Mouse (Mus musculus): ENCODE data around the gene Os9. TPM values are rescaled to one million over a fixed set of nuclear protein-coding genes. Genes with fewer than 3 reads are reported as not detected.

Os9 gene
- total and polyA plus RNA-seq, 3 experiments = 55.4 to 126 (median 99.7) TPM

- Histone ChIP-seq H3K27me3 (ENCODE audit: insufficient read depth, low read length) (no peaks in the 10 kb centered on the region), H3K9me3 (replicated peaks) (no peaks in the 10 kb centered on the region), H3K4me1 (ENCODE audit: insufficient read depth, low read depth, low read length) (peaks cover 34% of the 10 kb centered on the region), H3K36me3 (replicated peaks) (peaks cover 96% of the 10 kb centered on the region), H3K4me3 (ENCODE audit: low read depth, low read length) (peak overlapping the region; percentile 25; the same call in 1 of the 2 replicates)
- ATAC-seq (ENCODE audit: extremely low read depth, insufficient number of reproducible peaks, low FRiP score, poor library complexity, severe bottlenecking) = peak; percentile 58; the same call in 1 of the 2 replicates
- no peak for DNase-seq (ENCODE audit: low spot score)
- TF ChIP-seq TAL1 (conservative IDR thresholded peaks at IDR 0.05; ENCODE audit: low read depth, low read length) (peak; percentile 68), GATA2 (IDR thresholded peaks at IDR 0.05; ENCODE audit: borderline replicate concordance, low read depth, low read length) (peak; percentile 41; the same call in 1 of the 2 replicates), CTCF (IDR thresholded peaks at IDR 0.05; ENCODE audit: low read depth, low read length) (no peak), GATA1 (IDR thresholded peaks at IDR 0.05; ENCODE audit: borderline replicate concordance, low read length) (no peak)
These were observed 20.5 kb downstream of the Os9 start for GRCm38 (mm10) chr10:127100414-127100813.

GRCm38 (mm10) chr10:127099868-127100267 is 21.1 kb downstream of the Os9 start:
- DNase-seq (ENCODE audit: low spot score) = no peak
- peak overlapping the region; percentile 25; the same call in 1 of the 2 replicates for H3K4me3 ChIP-seq (ENCODE audit: low read depth, low read length)
- ATAC-seq (ENCODE audit: extremely low read depth, insufficient number of reproducible peaks, low FRiP score, poor library complexity, severe bottlenecking) = no peak
- no peaks in the 10 kb centered on the region for H3K27me3 ChIP-seq (ENCODE audit: insufficient read depth, low read length)
- TF ChIP-seq POLR2AphosphoS5 (IDR thresholded peaks at IDR 0.05; ENCODE audit: insufficient replicate concordance, low read depth, low read length) (no peak), GATA1 (IDR thresholded peaks at IDR 0.05; ENCODE audit: borderline replicate concordance, low read length) (no peak), CTCF (IDR thresholded peaks at IDR 0.05; ENCODE audit: low read depth, low read length) (no peak), GATA2 (IDR thresholded peaks at IDR 0.05; ENCODE audit: borderline replicate concordance, low read depth, low read length) (no peak), TAL1 (conservative IDR thresholded peaks at IDR 0.05; ENCODE audit: low read depth, low read length) (no peak)
- H3K4me1 ChIP-seq (ENCODE audit: insufficient read depth, low read depth, low read length) = peaks cover 34% of the 10 kb centered on the region
- no peaks in the 10 kb centered on the region for H3K9me3 ChIP-seq (replicated peaks)
- H3K36me3 ChIP-seq (replicated peaks) = peaks cover 96% of the 10 kb centered on the region

GRCm38 (mm10) chr10:127099191-127099590 is 21.7 kb downstream of the Os9 start:
- peaks cover 34% of the 10 kb centered on the region for H3K4me1 ChIP-seq (ENCODE audit: insufficient read depth, low read depth, low read length)
- H3K27me3 ChIP-seq (ENCODE audit: insufficient read depth, low read length) = no peaks in the 10 kb centered on the region
- ATAC-seq (ENCODE audit: extremely low read depth, insufficient number of reproducible peaks, low FRiP score, poor library complexity, severe bottlenecking) = no peak
- peaks cover 96% of the 10 kb centered on the region for H3K36me3 ChIP-seq (replicated peaks)
- no peak for DNase-seq (ENCODE audit: low spot score)
- TF ChIP-seq POLR2AphosphoS5 (IDR thresholded peaks at IDR 0.05; ENCODE audit: insufficient replicate concordance, low read depth, low read length) (no peak), GATA2 (IDR thresholded peaks at IDR 0.05; ENCODE audit: borderline replicate concordance, low read depth, low read length) (no peak), GATA1 (IDR thresholded peaks at IDR 0.05; ENCODE audit: borderline replicate concordance, low read length) (no peak)
- no peaks in the 10 kb centered on the region for H3K9me3 ChIP-seq (replicated peaks)
- H3K4me3 ChIP-seq (ENCODE audit: low read depth, low read length) = no peak overlapping the region

GRCm38 (mm10) chr10:127098514-127098913 is 22.4 kb downstream of the Os9 start:
- ATAC-seq (ENCODE audit: extremely low read depth, insufficient number of reproducible peaks, low FRiP score, poor library complexity, severe bottlenecking) = no peak
- no peak for TF ChIP-seq GATA1 (IDR thresholded peaks at IDR 0.05; ENCODE audit: borderline replicate concordance, low read length)
- TF ChIP-seq GATA2 (IDR thresholded peaks at IDR 0.05; ENCODE audit: borderline replicate concordance, low read depth, low read length) = no peak
- TF ChIP-seq CTCF (IDR thresholded peaks at IDR 0.05; ENCODE audit: low read depth, low read length) = no peak
- no peak for TF ChIP-seq TAL1 (conservative IDR thresholded peaks at IDR 0.05; ENCODE audit: low read depth, low read length)
- no peak for TF ChIP-seq POLR2AphosphoS5 (IDR thresholded peaks at IDR 0.05; ENCODE audit: insufficient replicate concordance, low read depth, low read length)
- Histone ChIP-seq H3K36me3 (replicated peaks) (peaks cover 96% of the 10 kb centered on the region), H3K27me3 (ENCODE audit: insufficient read depth, low read length) (no peaks in the 10 kb centered on the region), H3K4me1 (ENCODE audit: insufficient read depth, low read depth, low read length) (peaks cover 30% of the 10 kb centered on the region), H3K9me3 (replicated peaks) (no peaks in the 10 kb centered on the region), H3K4me3 (ENCODE audit: low read depth, low read length) (no peak overlapping the region)
- DNase-seq (ENCODE audit: low spot score) = no peak

- no peak for ATAC-seq (ENCODE audit: extremely low read depth, insufficient number of reproducible peaks, low FRiP score, poor library complexity, severe bottlenecking)
- H3K36me3 ChIP-seq (replicated peaks) = peaks cover 63% of the 10 kb centered on the region
- TF ChIP-seq CTCF (IDR thresholded peaks at IDR 0.05; ENCODE audit: low read depth, low read length) (no peak), GATA2 (IDR thresholded peaks at IDR 0.05; ENCODE audit: borderline replicate concordance, low read depth, low read length) (no peak), TAL1 (conservative IDR thresholded peaks at IDR 0.05; ENCODE audit: low read depth, low read length) (no peak), POLR2AphosphoS5 (IDR thresholded peaks at IDR 0.05; ENCODE audit: insufficient replicate concordance, low read depth, low read length) (no peak), GATA1 (IDR thresholded peaks at IDR 0.05; ENCODE audit: borderline replicate concordance, low read length) (no peak)
These were observed 26.5 kb downstream of the Os9 start for GRCm38 (mm10) chr10:127094382-127094802.

GRCm38 (mm10) chr10:127092742-127093141 is 28.2 kb downstream of the Os9 start:
- TF ChIP-seq TAL1 (conservative IDR thresholded peaks at IDR 0.05; ENCODE audit: low read depth, low read length) (no peak), GATA1 (IDR thresholded peaks at IDR 0.05; ENCODE audit: borderline replicate concordance, low read length) (no peak), CTCF (IDR thresholded peaks at IDR 0.05; ENCODE audit: low read depth, low read length) (no peak), POLR2AphosphoS5 (IDR thresholded peaks at IDR 0.05; ENCODE audit: insufficient replicate concordance, low read depth, low read length) (no peak), GATA2 (IDR thresholded peaks at IDR 0.05; ENCODE audit: borderline replicate concordance, low read depth, low read length) (no peak)
- Histone ChIP-seq H3K4me3 (ENCODE audit: low read depth, low read length) (no peak overlapping the region), H3K4me1 (ENCODE audit: insufficient read depth, low read depth, low read length) (peaks cover 19% of the 10 kb centered on the region), H3K36me3 (replicated peaks) (peaks cover 46% of the 10 kb centered on the region), H3K9me3 (replicated peaks) (peaks cover 5% of the 10 kb centered on the region), H3K27me3 (ENCODE audit: insufficient read depth, low read length) (peaks cover 40% of the 10 kb centered on the region)
- no peak for ATAC-seq (ENCODE audit: extremely low read depth, insufficient number of reproducible peaks, low FRiP score, poor library complexity, severe bottlenecking)
- no peak for DNase-seq (ENCODE audit: low spot score)

More at GRCm38 (mm10) chr10:127094382-127094802, 26.5 kb downstream of the Os9 start:
- no peak for DNase-seq (ENCODE audit: low spot score)
- H3K9me3 ChIP-seq (replicated peaks) = peaks cover 5% of the 10 kb centered on the region
- H3K27me3 ChIP-seq (ENCODE audit: insufficient read depth, low read length) = peaks cover 28% of the 10 kb centered on the region
- peaks cover 26% of the 10 kb centered on the region for H3K4me1 ChIP-seq (ENCODE audit: insufficient read depth, low read depth, low read length)
- no peak overlapping the region for H3K4me3 ChIP-seq (ENCODE audit: low read depth, low read length)
